Mouse (Mus musculus): ENCODE measurements around the gene Gpc6.

GRCm38 (mm10) chr14:117495118-117495517 lies 570.0 kb downstream of the Gpc6 start:
- TF ChIP-seq EP300 (IDR thresholded peaks at IDR 0.05; ENCODE audit: low read depth) (no peak), CTCF (IDR thresholded peaks at IDR 0.05; ENCODE audit: low read depth) (no peak)

All from heart, postnatal 0 days (tissue).